Mouse (Mus musculus): ENCODE data around the gene Usp11.

Usp11 gene

DNA sequence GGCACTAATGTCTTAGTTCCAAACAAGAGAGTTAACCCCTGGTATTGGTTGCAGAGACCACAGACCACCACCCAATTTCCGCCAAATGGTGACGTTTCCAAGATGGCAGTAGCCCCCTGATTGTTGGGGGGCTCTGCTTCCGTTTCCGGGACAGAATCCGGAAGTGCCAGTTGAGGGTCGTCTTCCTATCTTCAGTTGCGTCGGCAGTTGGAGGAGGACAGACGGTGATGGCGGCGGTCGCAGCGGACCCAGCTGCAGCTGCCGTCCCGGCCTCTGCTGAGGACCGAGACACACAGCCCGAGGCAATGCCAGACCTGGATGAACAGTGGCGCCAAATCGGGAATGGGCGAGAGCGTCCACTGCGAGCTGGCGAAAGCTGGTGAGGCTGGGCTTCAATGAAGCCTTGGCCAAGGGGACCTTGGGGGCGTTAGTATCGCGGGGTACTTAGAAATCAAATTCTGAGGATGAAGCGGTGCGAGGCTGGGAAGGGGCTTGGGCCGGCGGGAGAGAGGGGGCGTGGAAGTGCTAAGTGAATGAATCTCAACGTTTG is at the start of gene Usp11:
TSS of gene Usp11 (plus strand) at position 166 of the 550 bp plus-strand sequence.
- peak in 1 of 2 experiments; percentile 12 for DNase-seq

DNA sequence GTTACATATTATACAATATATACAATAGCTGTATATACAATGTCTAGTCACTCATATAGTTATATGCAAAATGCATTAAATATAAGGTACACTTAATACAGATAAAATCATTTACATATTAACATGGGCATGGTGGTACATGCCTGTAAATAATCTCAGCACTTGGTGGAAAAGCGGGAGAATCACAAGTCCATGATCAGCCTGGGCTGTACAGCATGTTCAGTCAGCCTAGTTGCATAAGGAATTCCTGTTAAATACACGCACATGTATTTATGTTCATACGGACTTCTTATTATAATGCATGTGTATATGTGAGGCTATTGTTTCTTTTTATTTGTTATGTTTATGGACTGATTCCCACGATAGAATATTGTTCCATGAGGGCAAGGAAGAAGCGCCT is 46.1 kb upstream of the Usp11 start:
- no peak for DNase-seq

DNA sequence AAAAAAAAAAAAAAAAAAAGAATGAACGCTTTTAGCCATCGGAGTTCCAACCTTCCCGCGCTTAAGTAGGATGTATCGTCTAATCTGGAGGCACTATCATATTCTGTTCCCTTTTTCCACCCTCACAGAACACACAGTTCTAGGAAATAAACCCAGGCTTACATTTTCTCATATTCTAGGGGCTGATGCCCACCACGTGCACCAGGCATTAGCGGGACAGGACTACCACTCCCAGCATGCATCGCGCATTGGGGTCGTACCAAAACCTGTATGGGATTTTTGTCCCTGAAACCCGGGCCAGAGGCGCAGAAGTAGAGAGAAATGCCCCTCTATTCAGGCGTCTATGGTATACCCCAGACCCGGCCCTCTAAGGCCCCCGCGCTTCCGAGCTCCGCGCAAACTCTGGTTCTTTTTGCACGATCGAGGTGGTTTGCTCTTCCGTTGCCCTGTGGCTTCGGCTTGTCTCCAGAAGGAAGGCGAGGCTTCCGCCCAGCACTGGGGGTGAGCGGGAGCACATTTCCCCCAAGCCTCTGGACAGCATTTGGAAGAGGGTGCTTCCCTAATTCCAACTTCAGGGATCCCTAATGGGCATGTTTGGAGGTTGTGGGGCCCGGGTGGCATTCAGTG is 45.6 kb upstream of the Usp11 start, which contains the start of gene Uba1:
TSS of gene Uba1 (plus strand) at position 301 of the 627 bp plus-strand sequence.
- DNase-seq = peak; percentile 73 to 83

DNA sequence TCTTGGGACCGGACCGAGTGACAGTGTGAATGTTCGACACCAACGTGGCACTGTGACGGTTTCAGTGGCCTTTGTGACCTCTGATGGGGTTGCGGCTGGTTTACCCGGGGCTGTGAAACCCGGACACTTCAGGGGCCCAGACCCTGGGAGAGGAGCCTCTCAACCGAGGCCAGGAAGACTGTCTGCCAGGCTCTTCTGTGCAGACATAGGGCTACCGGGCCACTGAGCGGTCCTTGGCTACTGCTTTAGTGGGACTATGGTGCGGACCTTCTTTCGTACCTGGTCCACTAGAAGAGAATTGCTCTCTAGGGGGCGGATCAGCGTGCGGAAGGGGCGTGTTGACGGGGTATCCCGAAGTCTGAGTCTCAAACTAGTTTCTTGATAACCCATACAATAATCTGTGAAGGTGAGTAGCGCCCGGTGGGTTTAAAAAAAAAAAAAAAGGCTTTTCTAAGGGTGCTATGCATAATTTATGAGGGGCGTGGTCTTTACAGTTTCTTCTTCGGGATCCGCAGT is 44.8 kb upstream of the Usp11 start:
- DNase-seq = peak in 1 of 2 experiments; percentile 5

DNA sequence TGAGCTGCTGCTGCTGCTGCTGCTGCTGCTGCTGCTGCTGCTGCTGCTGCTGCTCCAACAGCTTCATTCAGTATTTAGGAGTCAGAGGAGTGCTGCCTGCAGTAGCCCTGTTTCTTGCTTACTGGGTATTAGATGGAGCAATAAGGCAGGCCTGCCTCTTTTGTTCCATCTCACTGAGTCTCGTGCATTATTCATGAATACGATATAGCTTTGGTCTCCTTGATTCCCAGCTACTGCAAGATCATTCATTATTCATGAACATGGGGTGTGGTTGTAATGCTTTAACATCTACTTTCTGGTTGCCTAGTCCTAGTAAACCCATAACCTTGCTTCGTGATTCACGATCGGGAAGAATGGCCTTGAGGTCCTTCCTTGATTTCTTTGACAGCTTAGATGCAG is 41.4 kb upstream of the Usp11 start:
- peak in 1 of 2 experiments; percentile 6 for DNase-seq

- DNase-seq = peak; percentile 90 to 91
These were observed 40.8 kb upstream of the Usp11 start for GRCm38 (mm10) chrX:20662716-20663443.

GRCm38 (mm10) chrX:20663444-20663790 is 40.3 kb upstream of the Usp11 start:
- peak in 1 of 2 experiments; percentile 10 for DNase-seq

- peak; percentile 90 to 95 for DNase-seq
These were observed 16.1 kb upstream of the Usp11 start, which contains the start of gene Cdk16 for GRCm38 (mm10) chrX:20687519-20688067. Gene Cdk16 (plus strand): TSS chrX:20687954.

DNA sequence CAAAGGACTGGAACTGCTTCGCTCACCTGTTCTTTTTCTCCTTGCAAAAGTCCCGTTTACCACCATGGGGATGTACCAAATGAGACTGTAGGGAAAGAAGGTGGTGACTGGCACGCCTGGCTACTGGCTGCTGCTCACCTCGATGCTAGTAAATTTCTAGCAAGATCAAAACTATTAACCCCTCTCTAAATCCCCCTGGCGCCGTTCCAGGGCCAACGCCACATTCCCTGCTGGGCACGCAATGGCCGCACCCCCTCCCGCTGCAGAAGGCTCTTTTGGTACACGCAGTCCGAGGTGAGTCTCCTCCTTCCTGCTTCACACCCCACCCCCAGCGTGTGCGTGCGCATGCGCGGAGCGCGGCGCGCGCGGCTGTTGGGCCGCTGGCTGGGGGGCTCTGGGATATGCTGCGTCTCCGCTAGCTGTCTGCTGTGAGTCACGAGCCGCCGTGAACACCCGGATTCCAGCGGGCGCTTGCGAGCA is 15.6 kb upstream of the Usp11 start:
- peak; percentile 79 to 91 for DNase-seq

- peak; percentile 66 to 84 for DNase-seq
These were observed 15.1 kb upstream of the Usp11 start for GRCm38 (mm10) chrX:20688615-20689014.

GRCm38 (mm10) chrX:20691566-20691965 is 12.1 kb upstream of the Usp11 start:
- no peak for DNase-seq

- no peak for DNase-seq
These were observed 11.1 kb upstream of the Usp11 start for GRCm38 (mm10) chrX:20692616-20693015.

- no peak for DNase-seq
These were observed 7.9 kb upstream of the Usp11 start for GRCm38 (mm10) chrX:20695842-20696241.

GRCm38 (mm10) chrX:20704295-20705082 is 783 bp downstream of the Usp11 start:
- DNase-seq = peak; percentile 79 to 89

DNA sequence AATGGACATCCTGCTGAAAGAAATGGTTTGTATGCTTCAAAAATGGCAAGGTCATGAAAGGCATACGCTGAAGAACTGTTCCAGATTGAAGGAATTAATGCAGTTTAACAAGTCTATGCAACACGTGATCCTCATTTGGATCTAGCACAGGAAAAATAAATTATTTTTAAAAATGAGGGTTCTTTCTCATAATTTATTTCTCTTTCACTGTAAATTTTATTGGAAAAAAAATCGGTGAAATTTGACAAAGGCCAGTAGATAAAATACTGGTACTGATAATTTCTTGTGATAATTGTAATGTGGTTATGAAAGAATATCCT is 1.3 kb downstream of the Usp11 start:
- no peak for DNase-seq

GRCm38 (mm10) chrX:20728681-20729080 is 25.0 kb downstream of the Usp11 start:
- no peak for DNase-seq

DNA sequence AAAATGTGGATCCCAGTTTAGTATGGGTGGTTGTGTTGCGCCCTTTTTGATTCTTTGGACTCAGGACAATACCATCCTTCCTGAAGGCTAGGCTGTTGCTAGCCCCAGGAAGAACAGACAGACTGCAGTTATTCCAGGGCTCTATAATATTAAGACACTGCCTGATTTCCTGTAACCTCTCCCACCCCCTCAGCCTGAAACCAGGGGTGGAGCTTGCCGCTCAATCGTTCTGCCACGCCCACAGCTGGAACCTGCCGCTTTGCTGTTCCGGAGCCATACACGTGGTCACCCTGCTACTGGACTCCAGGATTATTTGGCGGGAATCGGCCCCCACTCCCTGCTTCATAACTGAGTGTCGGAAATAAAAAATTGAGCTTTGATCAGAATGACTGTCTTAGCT is 26.3 kb downstream of the Usp11 start:
- peak; percentile 2 to 38 for DNase-seq

- DNase-seq = no peak
These were observed 32.8 kb downstream of the Usp11 start for GRCm38 (mm10) chrX:20736479-20736878.

DNA sequence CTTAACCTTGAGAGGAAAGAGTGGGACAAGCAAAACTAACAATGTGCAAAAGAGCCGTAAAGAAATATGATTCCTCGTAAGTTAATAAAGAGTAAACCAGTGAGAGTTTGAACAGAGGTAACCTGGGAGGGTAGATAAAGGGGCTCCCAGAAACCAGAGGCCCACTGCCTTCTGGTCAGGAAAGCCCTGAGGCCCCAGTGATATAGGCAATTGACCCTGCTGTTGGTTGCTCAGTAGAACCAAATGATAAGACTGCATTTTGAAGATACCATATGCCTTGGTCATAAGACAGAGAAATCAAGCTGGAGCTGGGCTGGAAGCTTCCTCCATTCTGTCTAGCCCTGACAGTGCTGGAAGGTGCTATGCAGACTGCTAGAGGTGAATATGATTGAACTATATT is 45.1 kb downstream of the Usp11 start:
- DNase-seq = no peak

DNA sequence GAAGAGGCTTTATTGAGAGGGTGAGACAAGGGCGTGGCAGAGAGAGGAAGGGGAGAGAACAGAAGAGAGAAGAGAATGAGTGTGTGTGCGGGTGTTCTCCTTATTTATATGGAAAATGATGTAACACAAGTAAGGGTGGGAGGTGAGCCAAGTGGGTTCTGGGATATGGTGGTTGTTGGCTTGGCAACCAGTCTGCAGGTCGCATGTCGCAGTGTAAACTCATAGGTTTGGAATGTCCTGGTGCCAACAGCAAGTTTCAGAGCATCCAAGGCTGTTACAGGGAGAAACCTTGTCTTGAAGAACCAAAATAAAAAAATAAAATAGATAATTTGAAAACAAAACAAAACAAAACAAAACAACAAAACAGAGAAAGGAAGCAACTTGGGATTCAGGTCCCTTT is 57.5 kb downstream of the Usp11 start:
- DNase-seq = no peak
